Mouse (Mus musculus) G1E (cell line): Measurements from ENCODE around the gene Tmem144.

ENCODE experiments used
- CTCF ChIP-seq: IDR thresholded peaks from 2 replicates; pipeline ENCODE4 v1.5.1; 2012; ENCODE audit warnings: low read depth, low read length, inconsistent platforms, mixed read lengths
- GATA1 ChIP-seq: IDR thresholded peaks from 2 replicates; pipeline ENCODE4 v1.6.1; 2012; ENCODE audit warnings: borderline replicate concordance, low read length, inconsistent platforms, mixed read lengths
- GATA2 ChIP-seq: IDR thresholded peaks from 2 replicates; pipeline ENCODE4 v1.6.1; 2012; ENCODE audit warnings: low read depth, low read length, inconsistent platforms, borderline replicate concordance
- POLR2AphosphoS5 ChIP-seq: IDR thresholded peaks from 2 replicates; pipeline ENCODE4 v1.6.1; 2012; ENCODE audit warnings: low read depth, low read length, inconsistent platforms; ENCODE audit not compliant: insufficient replicate concordance
- TAL1 ChIP-seq: conservative IDR thresholded peaks from 2 replicates; pipeline ENCODE4 v1.6.1; 2012; ENCODE audit warnings: low read depth, low read length, inconsistent platforms, mixed read lengths

DNA sequence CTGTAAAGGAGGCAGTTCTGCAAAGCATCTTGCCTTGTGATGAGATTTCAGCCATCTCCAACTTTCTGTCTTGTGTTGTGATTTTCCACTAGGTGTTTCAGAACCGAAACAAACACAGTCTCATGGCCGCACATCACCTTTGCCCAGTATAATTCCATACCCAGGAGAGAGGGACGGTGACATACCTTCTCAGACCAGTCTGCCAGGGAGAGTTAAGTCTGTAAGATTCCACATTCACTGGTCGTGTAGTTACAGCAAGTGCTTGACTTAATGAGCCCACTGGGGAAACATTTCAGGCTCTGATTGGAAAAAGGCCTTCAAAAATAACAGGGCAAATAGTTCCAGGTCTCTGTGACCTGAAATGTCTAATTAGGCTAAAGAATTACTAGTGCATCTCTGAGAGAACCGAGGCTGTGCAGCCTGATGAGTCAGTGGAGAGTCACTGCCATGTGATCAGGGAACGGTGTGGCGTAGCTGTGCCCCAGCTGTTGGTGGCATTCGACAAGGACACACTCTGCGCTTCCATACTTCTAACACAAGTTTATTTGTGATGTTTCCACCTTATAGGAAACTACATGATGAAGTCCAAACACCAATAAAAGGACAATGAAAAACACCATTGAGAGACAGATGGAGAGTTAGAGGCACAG, 43.9 kb downstream of the Tmem144 start:
- no peak for TF ChIP-seq GATA1
- no peak for TF ChIP-seq CTCF
- no peak for TF ChIP-seq POLR2AphosphoS5
- TF ChIP-seq TAL1, result no peak
- no peak for TF ChIP-seq GATA2
